Mouse (Mus musculus) liver, postnatal 0 days (tissue): Measurements from ENCODE around the gene Micall2.
A peak's percentile ranks its signal among the peaks of the same experiment; 100 is the strongest.

Experiments
- CTCF ChIP-seq: sonication (generic); IDR thresholded peaks from 2 replicates; pipeline ENCODE4 v1.5.1; 2016; ENCODE audit warnings: antibody characterized with exemption, low read depth
- EP300 ChIP-seq: IDR thresholded peaks from 2 replicates; pipeline ENCODE4 v1.6.1; 2016; ENCODE audit warnings: antibody characterized with exemption, low read depth, mild to moderate bottlenecking

DNA sequence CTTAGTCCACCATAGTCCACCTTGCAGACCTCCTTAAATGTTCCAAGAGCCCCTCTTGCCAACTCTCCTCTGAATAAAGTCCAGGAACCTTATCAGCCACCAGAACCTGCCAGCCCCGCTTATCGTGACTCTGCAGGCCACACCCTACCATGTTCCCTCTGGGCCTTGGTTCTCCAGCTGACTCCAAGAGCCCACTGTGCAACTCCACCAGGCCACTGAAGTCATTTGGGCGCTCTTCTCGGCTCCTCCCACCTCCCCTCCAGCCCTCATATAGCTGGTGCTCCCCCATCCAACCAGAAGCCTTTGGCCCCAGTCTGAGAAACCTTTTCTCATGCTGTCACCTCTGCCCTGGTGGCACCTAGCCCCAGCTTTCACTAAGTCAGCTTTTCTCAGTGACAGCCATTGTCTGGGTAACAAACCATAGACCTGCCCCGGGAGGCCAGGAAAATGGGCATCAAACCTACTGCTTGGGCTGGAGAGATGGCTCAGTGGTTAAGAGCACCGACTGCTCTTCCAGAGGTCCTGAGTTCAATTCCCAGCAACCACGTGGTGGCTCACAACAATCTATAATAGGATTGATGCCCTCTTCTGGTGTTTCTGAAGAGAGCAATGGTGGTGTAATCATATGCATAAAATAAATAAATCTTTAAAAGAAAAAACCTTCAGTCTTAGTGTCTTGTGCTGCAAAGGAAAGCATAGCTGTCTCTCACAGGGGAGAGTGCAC lies 2.6 kb upstream of the Micall2 start:
- TF ChIP-seq CTCF: 0 out of 2 replicates have a peak, but pooled peaks have one; percentile 11
- peak; percentile 98 for TF ChIP-seq EP300
